Mouse (Mus musculus) regulatory T cell (primary cell): Measurements from ENCODE around the gene Coasy.

Source experiments
- in situ Hi-C: fragments of 300-600 bp; cut with MboI, MseI; formaldehyde crosslinking; loops from one replicate; pipeline ENCODE4 v1.15.1; 2025; ENCODE audit warnings: high pct_unique_total_duplicates

Coasy gene

DNA sequence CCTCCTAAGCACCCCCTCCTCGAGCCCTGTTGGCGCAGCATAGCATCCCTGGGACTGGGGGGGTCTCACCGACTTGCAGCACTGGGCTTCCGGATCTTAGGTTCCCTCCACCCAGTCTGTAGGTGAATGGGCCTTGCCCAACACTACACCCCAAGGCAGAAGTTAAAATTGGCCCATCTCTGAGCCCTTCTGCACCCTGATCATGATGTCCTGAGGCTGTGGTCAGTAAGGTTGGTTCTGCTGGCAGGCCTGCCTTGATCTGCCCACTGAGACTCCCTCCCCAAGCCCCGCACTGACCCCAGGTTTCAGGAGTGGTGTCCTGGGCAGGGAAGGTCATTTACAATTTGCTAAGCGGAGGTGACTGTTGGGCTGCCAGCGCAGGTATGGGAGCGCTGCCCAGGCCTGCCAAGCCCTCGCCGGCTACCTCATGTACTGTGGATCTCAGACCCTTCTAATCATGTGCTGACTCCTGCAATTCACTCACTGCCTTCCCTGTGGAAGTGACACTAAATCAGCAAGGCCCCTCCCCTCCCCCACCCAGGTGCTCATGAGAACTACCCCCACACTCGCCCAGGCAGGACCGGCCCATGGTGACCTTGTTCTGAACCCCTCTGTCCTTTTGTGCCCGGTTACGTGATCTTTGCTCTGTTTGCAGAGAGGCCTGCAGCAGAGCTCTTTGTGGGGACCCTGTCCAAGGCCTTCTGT, 19.2 kb upstream of the Coasy start:
- in situ Hi-C loops = no loop called here

DNA sequence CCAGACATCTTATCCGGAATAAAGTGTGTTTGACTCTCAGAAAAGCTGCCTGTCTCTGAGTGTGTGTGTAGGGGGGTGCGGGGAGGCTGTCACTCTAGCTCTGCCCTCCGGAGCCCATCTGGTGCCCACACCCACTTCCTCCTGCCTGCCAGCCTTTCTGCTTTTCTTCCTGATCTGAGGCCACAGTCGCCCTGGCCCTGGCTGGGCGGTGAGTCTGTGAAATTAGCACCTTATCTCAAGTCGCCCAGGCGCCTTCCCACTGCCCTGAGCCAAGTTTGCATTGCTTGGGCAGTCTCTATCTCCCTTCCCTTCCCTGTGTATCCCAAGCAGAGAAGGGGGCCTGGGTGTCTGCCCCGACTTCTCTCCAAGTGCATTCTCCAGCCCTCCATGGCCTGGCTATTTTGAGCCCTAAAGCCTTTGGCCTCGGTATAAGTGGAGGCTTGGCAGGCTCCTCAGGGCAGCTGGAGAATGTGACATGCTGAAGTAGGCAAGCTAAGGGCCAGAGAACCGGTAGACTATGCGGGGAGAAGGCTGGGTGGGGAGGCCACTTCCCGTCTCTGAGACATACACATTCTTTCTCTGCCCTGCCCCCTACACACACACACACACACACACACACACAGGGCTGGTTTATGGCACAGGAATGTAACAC, 18.6 kb upstream of the Coasy start:
- in situ Hi-C loops = no loop called here

DNA sequence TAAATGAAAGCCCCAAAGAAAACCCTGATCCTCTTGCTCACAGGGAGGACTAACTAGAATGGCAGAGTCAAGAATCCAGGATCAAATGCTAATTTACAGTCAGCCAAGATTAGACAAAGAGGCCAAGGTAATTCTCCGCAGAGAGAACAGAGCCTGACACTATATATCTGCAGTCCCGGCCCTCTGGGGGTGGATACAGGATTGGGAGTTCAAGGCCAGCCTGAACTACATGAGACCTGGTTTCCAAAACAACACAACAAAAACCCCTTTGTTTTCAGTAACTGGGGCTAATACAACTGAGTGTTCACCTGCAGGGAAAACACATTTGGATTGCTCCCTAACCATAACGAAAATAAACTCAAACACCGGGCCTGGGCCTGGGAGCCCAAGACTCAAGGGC, 17.9 kb upstream of the Coasy start:
- in situ Hi-C loops = no loop called here

DNA sequence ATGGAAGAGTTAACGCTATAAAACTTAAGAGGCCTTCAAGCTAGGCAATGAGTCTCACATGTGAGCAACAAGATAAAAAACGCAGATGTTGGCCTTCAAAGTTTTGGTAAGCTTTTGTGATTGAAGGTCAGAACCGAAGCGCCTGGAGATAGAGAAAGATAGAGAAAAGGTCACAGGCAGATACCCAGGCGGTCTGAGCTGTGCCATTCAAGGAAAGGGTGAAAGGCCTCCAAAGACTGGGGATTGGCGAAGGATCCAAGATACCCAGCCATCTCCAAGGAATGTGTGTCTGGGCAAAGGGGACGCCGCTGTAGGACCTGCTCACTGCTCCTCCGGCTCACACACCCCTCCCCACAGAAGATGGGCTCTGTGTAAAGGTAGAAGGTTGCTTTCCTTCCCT, 17.4 kb upstream of the Coasy start:
- in situ Hi-C loops = no loop called here

DNA sequence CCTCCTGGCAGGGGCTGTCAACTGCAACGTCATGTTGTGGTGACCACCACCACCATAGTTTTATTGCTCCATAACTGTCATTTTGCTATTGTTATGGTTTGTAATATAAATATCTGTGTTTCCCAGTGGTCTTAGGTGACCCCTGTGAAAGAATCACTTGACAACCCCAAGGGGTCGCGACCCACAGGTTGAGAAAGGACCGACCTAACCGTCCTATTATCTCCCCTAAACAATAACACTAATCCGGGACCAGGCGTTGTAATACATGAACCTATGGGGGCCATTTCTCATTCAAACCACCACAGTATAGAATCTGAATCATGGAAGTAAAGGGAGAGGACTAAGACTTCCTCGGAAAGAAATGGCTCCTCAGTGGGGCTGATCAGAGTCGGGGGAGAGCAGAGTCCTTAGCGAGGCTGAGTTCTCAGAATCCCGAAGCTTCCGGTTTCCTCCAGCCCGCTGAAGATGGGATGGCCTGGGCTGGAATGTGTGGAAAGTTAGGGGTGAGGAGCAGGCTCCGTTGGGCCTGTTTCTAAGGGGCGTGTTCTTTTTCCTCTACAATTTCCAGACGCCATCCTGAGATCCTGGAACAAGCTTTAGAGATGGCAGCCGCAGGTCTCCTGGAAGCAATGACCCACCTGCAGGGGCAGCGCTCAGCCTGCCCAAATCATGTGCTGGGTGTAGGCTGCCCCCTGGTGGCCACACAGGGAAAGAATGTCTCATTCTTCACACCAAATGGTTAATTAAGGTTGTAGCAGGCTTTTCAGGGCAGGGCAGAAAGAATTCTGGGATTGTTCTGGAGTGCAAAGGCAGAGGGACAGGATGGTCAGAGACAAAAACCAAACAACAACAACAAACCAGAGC, 15.6 kb upstream of the Coasy start:
- in situ Hi-C loops = no loop called here

DNA sequence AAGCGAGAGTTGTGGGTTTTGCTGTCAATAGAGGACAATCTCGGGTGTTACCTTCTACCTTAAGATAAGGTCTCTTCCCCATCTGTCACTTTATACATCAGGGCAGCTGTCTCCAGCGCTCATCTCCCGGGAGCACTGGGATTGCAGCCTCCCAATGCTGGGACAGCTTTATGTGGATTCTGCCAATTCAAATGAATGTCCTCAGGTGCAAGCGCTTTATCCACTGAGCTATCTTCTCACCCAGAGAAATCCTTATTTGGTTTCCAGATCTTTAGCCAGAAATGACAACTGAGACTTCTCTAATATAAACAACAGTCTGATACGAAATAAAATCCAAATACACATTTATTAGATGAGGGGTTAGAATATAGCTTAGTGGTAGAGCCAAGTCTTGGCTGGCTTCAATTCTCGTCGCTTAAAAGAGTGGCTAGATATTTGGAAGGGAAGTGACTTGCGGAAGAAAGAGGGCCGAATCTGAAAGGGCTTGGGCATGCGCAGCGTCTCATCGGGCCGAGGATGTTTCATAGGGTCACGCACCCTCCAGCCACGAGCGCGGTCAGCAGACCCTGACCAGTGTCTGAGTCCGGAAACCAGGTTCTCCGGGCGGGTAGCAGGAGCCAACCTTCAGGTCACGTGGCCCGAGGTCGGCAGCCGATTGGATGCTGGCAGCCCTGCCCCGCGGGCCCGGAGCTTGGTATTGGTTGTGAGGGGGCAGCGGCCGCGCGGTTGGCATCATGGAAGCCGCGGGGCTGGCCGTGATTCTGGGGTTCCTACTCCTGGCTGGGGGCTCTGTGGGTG, 12.8 kb upstream of the Coasy start, which contains the start of gene Naglu:
Naglu (plus strand) TSS at position 622 of the 798 bp plus-strand sequence.
- in situ Hi-C loops = no loop called here

DNA sequence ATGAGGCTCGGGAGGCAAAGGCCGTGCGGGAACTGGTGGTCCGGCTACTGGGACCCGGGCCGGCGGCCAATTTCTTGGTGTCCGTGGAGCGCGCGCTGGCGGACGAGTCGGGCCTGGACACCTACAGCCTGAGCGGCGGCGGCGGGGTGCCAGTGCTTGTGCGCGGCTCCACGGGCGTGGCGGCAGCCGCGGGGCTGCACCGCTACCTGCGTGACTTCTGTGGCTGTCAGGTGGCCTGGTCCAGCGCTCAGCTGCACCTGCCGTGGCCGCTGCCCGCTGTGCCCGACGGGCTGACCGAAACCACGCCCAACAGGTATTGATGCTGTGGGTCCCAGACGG, 12.2 kb upstream of the Coasy start:
- in situ Hi-C loops = no loop called here

DNA sequence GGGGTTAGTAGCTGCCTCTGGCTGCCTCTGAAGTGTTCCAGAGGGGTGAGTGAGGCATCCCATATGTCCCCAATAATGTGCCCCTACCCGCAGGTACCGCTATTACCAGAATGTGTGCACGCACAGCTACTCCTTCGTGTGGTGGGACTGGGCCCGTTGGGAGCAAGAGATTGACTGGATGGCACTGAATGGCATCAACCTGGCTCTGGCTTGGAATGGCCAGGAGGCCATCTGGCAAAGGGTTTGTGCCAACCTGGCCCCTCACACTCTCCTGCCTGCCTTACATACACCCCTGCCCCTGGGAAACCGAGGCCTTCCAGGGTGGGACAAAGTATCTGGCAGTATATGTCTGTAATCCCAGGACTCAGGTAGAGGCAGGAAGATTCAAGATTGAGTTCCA, 11.4 kb upstream of the Coasy start:
- in situ Hi-C loops = no loop called here

DNA sequence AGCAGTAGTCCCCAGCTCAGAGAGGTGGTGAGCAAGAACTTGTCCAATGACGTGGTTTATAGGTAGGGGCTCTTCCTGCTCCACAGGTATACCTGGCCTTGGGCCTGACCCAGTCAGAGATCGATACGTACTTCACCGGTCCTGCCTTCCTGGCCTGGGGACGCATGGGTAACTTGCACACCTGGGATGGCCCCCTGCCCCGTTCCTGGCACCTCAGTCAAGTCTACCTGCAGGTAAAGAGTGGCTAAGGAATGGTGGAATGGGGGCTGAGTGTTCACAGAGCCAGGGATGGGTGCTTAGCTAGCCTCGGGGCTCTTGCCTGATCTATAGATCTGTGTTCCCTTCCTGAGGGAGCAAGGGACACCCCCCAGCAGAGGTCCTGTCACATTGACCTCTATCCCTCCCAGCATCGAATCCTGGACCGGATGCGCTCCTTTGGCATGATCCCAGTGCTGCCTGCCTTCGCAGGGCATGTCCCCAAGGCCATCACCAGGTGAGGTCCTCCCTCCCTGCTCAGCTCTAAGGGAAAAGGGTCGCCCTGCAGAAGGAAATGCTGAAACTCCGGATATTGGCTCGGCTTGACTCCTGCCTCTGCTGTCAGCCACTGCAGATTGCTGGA, 10.4 kb upstream of the Coasy start:
- in situ Hi-C loops = no loop called here

DNA sequence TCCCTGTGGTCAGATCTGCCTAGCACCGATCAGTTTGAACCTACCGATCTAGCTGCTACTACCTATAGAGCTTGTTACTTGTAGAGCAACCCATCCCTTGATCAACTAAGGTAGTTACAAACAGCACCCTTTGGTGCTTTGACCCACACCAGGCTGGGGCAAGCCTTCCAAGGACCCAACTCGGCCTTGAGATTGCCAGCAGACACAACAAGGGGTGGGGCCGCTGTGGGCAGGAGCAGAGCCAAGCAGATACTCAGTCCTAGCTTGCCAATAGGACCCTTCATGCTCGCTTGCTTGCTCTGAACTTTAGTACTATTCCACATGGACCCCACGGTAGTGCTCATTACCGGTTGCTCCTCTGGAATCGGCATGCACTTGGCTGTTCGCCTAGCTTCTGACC, 4.2 kb upstream of the Coasy start, which contains the start of gene Hsd17b1:
Hsd17b1 (plus strand) TSS at position 291 of the 400 bp plus-strand sequence.
- in situ Hi-C loops = no loop called here

DNA sequence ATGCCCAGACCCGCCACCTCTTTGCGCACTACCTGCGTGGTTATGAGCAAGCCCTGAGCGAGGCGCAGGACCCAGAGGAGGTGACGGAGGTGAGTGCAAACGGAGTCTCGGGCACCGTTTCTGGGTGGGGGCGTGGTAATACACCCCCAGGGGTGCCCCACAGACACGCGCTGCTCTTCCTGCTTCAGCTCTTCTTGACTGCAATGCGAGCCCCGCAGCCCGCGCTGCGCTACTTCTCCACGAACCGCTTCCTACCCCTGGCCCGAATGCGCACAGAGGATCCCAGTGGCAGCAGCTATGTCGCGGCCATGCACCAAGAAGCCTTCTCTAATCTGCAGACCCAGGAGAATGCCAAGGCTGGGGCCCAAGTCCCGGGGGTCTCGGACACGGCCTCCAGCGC, 2.6 kb upstream of the Coasy start:
- in situ Hi-C loops = no loop called here

DNA sequence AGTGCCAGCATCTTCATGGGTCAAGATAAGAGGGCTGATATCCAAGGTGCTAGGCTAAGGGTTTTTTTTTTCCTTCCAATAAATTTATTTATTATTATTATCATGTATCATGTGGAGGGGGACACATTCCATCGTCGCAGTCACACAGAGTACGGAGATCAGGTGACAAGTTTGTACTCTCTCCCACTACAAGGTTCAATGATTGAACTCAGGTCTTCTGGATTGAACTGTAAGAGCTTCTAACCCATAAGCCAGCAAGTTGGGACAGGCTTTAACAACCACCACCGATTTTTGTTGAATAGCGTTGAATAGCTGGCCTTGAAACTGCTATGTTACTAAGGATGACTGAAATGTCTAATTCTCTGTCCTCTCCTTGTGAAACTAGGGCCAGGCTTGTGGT, 1.9 kb upstream of the Coasy start:
- in situ Hi-C loops = no loop called here

DNA sequence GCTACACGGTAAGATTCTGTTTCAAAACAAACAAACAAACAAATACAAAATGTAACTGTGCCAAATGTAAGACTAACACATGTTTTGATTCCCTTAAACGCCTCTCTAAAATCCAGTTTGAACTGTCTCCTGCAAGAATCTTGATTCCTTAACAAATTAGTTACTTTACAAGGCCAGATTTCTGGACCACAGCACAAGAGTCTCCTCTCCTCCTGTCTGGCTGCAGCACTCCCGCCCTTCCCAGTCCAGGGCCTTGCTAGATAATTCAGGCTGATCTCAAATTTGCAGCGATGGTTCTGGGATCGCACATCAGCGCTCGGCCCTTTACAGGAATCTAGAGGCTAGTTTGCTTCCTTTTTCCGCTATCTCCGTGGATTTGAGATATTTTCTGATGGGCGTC, 706 bp upstream of the Coasy start:
- in situ Hi-C loops = no loop called here

DNA sequence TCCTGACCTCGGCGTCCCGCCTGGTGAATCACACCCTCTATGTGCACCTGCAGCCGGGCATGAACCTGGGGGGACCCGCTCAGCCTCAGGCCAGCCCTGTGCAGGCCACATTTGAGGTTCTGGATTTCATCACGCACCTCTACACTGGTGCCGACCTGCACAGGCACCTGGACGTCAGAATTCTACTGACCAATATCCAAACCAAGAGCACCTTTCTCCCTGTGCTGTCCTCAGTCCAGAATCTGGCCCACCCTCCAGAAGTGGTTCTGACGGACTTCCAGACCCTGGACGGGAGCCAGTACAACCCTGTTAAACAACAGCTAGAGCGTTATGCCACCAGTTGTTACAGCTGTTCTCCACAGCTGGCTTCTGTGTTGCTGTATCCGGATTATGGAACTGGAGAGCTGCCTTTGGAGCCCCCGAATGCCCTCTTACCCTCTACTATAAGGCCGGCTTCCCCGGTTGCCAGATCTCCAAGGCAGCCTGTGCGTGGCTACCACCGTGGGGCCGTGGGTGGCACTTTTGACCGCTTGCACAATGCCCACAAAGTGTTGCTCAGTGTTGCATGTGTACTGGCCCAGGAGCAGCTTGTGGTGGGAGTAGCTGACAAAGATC, 825 bp downstream of the Coasy start:
- in situ Hi-C loops = no loop called here

DNA sequence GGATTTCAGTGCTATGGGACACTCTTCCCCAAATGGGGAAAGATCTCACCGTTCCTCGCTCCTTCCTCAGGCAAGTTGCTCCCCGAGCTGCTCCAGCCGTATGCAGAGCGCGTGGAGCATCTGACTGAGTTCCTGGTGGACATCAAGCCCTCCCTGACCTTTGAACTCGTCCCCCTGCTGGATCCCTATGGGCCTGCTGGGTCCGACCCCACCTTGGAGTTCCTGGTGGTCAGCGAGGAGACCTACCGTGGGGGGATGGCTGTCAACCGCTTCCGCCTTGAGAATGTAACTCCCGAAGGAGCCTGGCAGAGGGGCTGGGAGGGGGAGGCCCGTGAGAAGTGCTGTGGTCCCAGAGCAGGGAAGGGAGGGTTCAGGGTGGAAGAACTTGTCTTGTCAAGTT, 1.9 kb downstream of the Coasy start:
- in situ Hi-C loops = no loop called here

DNA sequence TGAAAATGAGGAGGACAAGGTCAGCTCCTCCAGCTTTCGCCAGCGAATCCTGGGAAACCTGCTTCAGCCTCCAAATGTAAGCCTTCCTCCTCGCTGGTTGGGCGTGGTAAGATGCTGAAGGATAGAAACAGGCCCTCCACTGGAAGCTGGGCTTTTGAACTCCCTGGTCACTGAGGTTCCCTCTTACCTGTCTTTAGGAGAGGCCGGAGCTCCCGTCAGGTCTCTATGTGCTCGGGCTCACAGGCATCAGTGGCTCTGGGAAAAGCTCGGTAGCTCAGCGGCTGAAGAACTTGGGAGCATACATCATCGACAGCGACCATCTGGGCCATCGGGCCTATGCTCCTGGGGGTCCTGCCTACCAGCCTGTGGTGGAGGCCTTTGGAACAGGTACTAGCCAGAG, 2.4 kb downstream of the Coasy start:
- in situ Hi-C loops = loop anchor here (5.0 kb wide), 1 partner anchor 37 kb away; no protein-coding TSS in a partner anchor

DNA sequence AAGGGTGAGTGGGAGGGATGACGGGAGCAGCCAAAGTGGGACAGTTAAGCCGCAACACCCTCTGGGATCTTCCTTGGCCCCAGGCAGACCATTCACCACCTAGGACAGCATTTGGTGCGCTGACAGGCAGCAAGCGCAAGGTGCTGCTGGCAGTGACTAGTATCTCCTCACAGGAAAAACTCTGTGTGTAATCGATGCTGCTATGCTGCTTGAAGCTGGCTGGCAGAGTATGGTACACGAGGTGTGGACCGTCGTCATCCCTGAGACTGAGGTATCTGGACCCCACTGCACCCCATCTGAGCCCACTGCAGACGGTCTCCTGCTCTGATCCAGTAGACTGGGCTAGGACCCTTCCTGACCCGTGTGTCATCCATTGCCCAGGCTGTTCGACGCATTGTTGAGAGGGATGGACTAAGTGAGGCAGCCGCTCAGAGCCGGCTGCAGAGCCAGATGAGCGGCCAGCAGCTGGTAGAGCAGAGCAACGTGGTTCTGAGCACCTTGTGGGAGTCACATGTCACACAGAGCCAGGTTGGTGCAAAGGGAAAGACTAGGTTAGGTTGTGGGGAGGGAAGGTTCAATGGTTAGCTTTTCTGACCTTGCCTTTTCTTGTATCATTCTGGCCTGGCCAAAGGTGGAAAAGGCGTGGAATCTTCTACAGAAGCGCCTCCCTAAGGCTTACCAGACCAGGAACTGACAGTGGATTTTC, 3.4 kb downstream of the Coasy start:
- in situ Hi-C loops = loop anchor here (5.0 kb wide), 1 partner anchor 37 kb away; no protein-coding TSS in a partner anchor

DNA sequence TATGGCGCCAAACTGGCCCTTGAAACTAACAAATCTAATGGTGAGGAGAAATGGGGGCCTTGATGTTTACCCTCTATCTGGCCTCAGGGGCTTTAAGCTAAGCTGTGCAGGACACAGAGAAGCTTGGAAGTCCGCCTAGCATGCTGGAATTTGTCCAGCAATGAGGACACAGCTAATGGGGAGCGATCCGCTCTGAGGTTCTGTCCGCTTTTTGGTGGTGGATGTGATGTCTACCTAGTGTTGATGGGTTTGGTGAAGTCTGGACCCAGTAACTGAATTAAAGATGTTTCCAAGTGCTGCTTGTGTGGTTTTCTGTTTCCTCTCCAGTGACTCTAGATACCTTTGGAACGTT, 3.9 kb downstream of the Coasy start:
- in situ Hi-C loops = loop anchor here (5.0 kb wide), 1 partner anchor 36 kb away; no protein-coding TSS in a partner anchor

DNA sequence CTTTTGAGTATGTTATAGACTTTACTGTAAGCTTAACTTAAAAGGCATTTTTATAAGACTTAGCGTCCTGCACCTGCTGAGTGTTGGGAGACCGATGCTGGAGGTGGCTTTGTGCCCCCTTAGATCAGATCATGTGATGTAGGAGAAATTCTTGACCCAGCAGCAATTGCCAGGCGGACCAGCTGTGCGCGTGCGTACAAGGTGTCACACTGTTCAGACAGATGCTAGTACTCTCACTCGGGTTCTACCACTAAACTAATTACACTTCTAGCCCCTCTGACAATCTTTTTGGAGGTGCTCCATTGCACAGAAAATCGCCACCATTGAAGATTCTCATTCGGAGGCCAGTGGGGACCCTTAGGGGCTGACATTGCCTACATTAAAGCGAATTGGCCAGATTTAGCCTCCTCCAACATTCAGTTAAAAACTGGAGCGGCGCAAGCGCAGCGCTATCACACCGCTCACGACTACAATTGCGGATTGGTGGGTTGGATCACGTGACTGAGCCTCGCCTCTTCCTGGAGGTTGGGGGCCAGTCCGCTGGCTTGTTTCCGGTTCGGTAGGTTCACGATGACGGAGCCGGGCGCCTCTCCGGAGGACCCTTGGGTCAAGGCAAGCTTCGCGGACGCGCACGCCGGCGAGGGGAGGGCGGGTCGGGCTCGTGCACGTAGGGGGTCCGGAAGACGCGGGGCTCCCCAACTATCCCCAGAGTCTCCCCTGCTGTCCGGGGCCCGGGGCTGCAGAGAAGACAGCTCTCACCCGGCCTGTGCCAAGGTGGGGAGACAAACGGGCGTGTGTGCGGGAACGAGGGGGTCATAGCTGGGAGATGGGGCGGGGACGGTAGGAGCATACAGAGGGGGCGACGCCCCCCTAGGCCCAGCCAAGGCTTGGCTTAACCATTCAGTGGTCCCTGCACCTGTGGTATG, 4.7 kb downstream of the Coasy start, which contains the start of gene Mlx:
Mlx (plus strand) TSS at position 522 of the 926 bp plus-strand sequence.
- in situ Hi-C loops = loop anchor here (5.0 kb wide), 1 partner anchor 35 kb away; no protein-coding TSS in a partner anchor
